Mouse (Mus musculus) kidney, postnatal 36 days (tissue): ENCODE measurements around the gene Tmco4.

Experiments used
- DNase-seq, 2 experiments: peaks; one replicate each; pipeline ENCODE4 v3.0.0; 2021 to 2022; ENCODE audit warnings: mixed read lengths in 2 of 2

The Tmco4 gene

GRCm38 (mm10) chr4:139064831-139065230 is 92.1 kb downstream of the Tmco4 start:
- DNase-seq: no peak

- DNase-seq: no peak
Measured at GRCm38 (mm10) chr4:139068287-139068686, 95.6 kb downstream of the Tmco4 start.

GRCm38 (mm10) chr4:139074060-139074459 is 101.4 kb downstream of the Tmco4 start:
- DNase-seq: no peak

GRCm38 (mm10) chr4:139075041-139075711 is 102.5 kb downstream of the Tmco4 start, which contains the start of gene Htr6:
Htr6 (minus strand) TSS chr4:139075570.
- DNase-seq: peak in 1 of 2 experiments; percentile 33

GRCm38 (mm10) chr4:139075915-139076314 is 103.2 kb downstream of the Tmco4 start:
- peak; percentile 31 to 63 for DNase-seq

- peak; percentile 59 to 62 for DNase-seq
Measured at GRCm38 (mm10) chr4:139078313-139078712, 105.6 kb downstream of the Tmco4 start.

GRCm38 (mm10) chr4:139078726-139079125 is 106.0 kb downstream of the Tmco4 start:
- peak in 1 of 2 experiments; percentile 63 for DNase-seq

GRCm38 (mm10) chr4:139079439-139079838 is 106.8 kb downstream of the Tmco4 start:
- no peak for DNase-seq

- no peak for DNase-seq
Measured at GRCm38 (mm10) chr4:139080259-139080658, 107.6 kb downstream of the Tmco4 start.

GRCm38 (mm10) chr4:139081270-139081931 is 108.7 kb downstream of the Tmco4 start:
- DNase-seq: no peak

GRCm38 (mm10) chr4:139082790-139083564 is 110.3 kb downstream of the Tmco4 start:
- DNase-seq: no peak

- DNase-seq: no peak
Measured at GRCm38 (mm10) chr4:139085337-139085736, 112.6 kb downstream of the Tmco4 start.

- peak; percentile 81 to 91 for DNase-seq
Measured at GRCm38 (mm10) chr4:139086037-139086436, 113.3 kb downstream of the Tmco4 start.

- DNase-seq: no peak
Measured at GRCm38 (mm10) chr4:139086984-139087383, 114.3 kb downstream of the Tmco4 start.

GRCm38 (mm10) chr4:139088982-139089671 is 116.4 kb downstream of the Tmco4 start:
- peak; percentile 52 to 60 for DNase-seq

GRCm38 (mm10) chr4:139090303-139090940 is 117.7 kb downstream of the Tmco4 start:
- no peak for DNase-seq

- DNase-seq: no peak
Measured at GRCm38 (mm10) chr4:139091066-139091465, 118.4 kb downstream of the Tmco4 start.

GRCm38 (mm10) chr4:139091478-139092355 is 119.0 kb downstream of the Tmco4 start:
- DNase-seq: peak in 1 of 2 experiments; percentile 32

- DNase-seq: peak; percentile 58 to 78
Measured at GRCm38 (mm10) chr4:139092356-139093195, 119.9 kb downstream of the Tmco4 start, which contains the start of gene Nbl1. Nbl1 (minus strand) TSS chr4:139092993.

GRCm38 (mm10) chr4:139093196-139093530 is 120.5 kb downstream of the Tmco4 start:
- no peak for DNase-seq
